Mouse (Mus musculus) MEL (cell line): Measurements from ENCODE around the gene Fdx1.

Source experiments
- CHD2 ChIP-seq: IDR thresholded peaks from 2 replicates; pipeline ENCODE4 v1.6.1; 2011; ENCODE audit warnings: low read length, improper control_type of control experiment
- CTCF ChIP-seq, 3 experiments: IDR thresholded peaks in 2 of 3; conservative IDR thresholded peaks in 1 of 3; 2 replicates each; pipeline ENCODE4 v1.5.1; 2011 to 2012; ENCODE audit warnings: low read length in 3 of 3, low read depth in 2 of 3, mild to moderate bottlenecking in 2 of 3, improper control_type of control experiment in 1 of 3, inconsistent platforms in 1 of 3, mixed read lengths in 1 of 3, moderate library complexity in 1 of 3; ENCODE audit not compliant: control insufficient read depth in 1 of 3, insufficient read depth in 1 of 3, poor library complexity in 1 of 3, severe bottlenecking in 1 of 3
- EP300 ChIP-seq, 2 experiments: IDR thresholded peaks; 2 replicates each; pipeline ENCODE4 v1.6.1; 2011; ENCODE audit warnings: improper control_type of control experiment in 2 of 2, low read length in 2 of 2, low read depth in 1 of 2, mild to moderate bottlenecking in 1 of 2
- ETS1 ChIP-seq: IDR thresholded peaks from 2 replicates; pipeline ENCODE4 v1.6.1; 2012; ENCODE audit warnings: low read depth, mild to moderate bottlenecking, inconsistent platforms, low read length, improper control_type of control experiment, moderate library complexity
- MYB ChIP-seq: IDR thresholded peaks from 2 replicates; pipeline ENCODE4 v1.6.1; 2011; ENCODE audit warnings: mild to moderate bottlenecking, low read depth, low read length, improper control_type of control experiment
- NELFE ChIP-seq: IDR thresholded peaks from 2 replicates; pipeline ENCODE4 v1.6.1; 2011; ENCODE audit warnings: low read depth, low read length, improper control_type of control experiment
- POLR2A ChIP-seq, 2 experiments: IDR thresholded peaks; 2 replicates each; pipeline ENCODE4 v1.6.1; 2011 to 2012; ENCODE audit warnings: low read length in 2 of 2, mild to moderate bottlenecking in 2 of 2, control low read depth in 1 of 2, improper control_type of control experiment in 1 of 2, low read depth in 1 of 2, moderate library complexity in 1 of 2; ENCODE audit not compliant: control insufficient read depth in 1 of 2, insufficient read depth in 1 of 2, poor library complexity in 1 of 2
- POLR2AphosphoS2 ChIP-seq: IDR thresholded peaks from 2 replicates; pipeline ENCODE4 v1.6.1; 2011; ENCODE audit warnings: low read length, improper control_type of control experiment
- POLR2AphosphoS5 ChIP-seq: IDR thresholded peaks from 2 replicates; pipeline ENCODE4 v1.6.1; 2012; ENCODE audit warnings: low read depth, borderline replicate concordance, mild to moderate bottlenecking, inconsistent platforms, low read length, moderate library complexity, mixed read lengths
- RAD21 ChIP-seq: IDR thresholded peaks from 2 replicates; pipeline ENCODE4 v1.6.1; 2011; ENCODE audit warnings: mild to moderate bottlenecking, low read depth, low read length, improper control_type of control experiment
- TBP ChIP-seq: IDR thresholded peaks from 2 replicates; pipeline ENCODE4 v1.8.0; 2011; ENCODE audit warnings: low read depth, low read length, improper control_type of control experiment
- TCF12 ChIP-seq: IDR thresholded peaks from 2 replicates; pipeline ENCODE4 v1.6.1; 2014; ENCODE audit warnings: low read depth, mild to moderate bottlenecking, inconsistent platforms, low read length, improper control_type of control experiment, moderate library complexity
- ZNF384 ChIP-seq: IDR thresholded peaks from 2 replicates; pipeline ENCODE4 v1.6.1; 2012; ENCODE audit warnings: low read depth, mild to moderate bottlenecking, inconsistent platforms, low read length, improper control_type of control experiment

- TF ChIP-seq ETS1 (no peak), MYB (no peak), CTCF (IDR thresholded peaks at IDR 0.05 in 2 of 3, conservative IDR thresholded peaks at IDR 0.05 in 1 of 3; ENCODE audit: control insufficient read depth in 1 of 3, insufficient read depth in 1 of 3, low read depth in 2 of 3, low read length in 3 of 3, poor library complexity in 1 of 3, severe bottlenecking in 1 of 3) (no peak), NELFE (no peak), CHD2 (no peak), EP300 (IDR thresholded peaks at IDR 0.05; ENCODE audit: low read depth in 1 of 2, low read length in 2 of 2) (no peak), RAD21 (no peak), POLR2A (IDR thresholded peaks at IDR 0.05; ENCODE audit: control insufficient read depth in 1 of 2, insufficient read depth in 1 of 2, low read depth in 1 of 2, low read length in 2 of 2, poor library complexity in 1 of 2) (no peak), TCF12 (no peak), TBP (no peak), ZNF384 (no peak), POLR2AphosphoS2 (no peak), POLR2AphosphoS5 (no peak)
These were observed 35.2 kb downstream of the Fdx1 start for GRCm38 (mm10) chr9:51928116-51928515.
